Mouse (Mus musculus): ENCODE measurements around the gene Bahcc1.
A peak's percentile ranks its signal among the peaks of the same experiment; 100 is the strongest.

Bahcc1 gene

DNA sequence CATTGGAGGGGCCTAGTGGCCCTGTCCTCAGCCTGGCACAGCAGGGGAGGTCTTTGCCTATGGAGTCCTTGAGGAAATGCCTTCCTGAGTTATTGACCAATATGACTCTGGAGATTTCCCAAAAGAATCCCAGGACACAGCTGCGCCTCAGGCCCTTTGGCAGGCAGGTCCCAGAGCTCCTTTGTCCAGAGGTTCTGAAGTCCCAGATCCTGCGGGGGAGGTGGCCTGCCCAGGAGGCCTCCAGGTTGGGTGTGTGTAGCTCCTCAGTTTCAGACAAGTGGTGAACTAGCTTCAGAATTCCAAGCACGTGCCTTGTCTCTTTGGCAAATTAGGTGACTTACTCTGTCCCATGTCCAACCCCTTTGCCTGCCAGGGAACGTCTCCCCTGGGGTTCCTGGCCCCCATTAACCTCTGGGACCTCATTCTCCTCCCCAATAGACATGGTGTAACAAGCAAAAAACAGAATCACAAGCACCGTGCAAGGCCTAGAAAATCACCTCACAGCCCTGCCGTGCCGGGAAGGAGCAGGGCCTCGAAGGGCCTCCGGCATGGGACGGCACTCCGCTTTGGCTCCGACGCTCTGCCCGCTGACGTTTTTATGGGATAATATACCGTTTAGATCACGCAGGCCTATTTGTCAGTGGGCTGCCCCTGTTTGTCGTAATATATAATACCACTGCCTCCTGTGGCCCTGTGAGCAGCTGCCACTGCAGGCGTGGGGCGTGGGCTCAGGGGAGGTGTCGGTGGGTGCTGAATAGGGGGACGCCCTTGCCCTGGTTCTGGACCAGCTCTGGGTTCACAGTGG, 10.2 kb downstream of the Bahcc1 start:
- no peak for DNase-seq

DNA sequence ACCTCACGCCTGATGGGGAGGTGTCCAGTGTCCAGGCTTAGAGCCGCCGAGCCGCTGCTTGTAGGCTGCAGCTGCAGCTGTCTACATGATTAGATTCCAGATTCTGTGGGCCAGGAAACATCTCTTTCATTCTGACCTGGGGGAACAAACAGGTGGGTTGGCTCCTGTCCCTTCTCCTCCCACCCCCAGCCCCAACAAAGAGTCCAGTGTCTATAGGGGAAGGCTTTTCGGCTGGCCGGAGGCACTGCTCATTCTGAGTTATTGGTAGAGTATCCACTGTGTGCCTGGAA, 10.7 kb downstream of the Bahcc1 start:
- DNase-seq = no peak

DNA sequence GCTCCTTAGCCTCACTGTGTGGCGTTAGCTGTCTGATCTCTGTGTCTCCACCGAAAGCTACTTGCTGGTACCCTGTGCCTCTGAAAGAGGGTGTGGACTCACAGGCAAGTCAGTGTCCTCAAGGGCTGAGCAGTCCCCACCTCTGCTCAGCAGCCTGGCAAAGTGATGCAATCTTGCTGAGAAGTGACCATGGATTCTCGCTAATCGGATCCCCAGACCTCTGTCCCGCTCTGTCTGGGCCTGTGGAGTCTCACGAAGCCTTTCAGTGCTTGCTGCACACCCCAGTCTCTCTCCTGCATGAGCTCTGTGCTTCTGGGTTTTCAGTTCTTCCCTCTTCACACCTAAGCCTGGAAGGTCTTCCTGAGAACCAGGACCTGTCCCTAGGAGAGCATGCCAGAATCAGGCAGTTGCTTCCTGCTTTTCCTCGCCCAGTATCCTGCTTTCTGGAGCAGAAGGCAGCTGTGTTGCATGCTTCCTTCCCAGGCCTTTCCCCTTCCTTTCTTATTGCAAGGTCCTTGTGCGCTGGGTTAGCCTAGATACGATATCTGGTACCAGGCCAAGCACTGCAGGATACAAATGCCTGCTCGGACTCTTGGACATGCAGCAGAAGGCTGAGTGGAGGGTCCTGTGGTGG, 15.5 kb downstream of the Bahcc1 start:
- no peak for DNase-seq

DNA sequence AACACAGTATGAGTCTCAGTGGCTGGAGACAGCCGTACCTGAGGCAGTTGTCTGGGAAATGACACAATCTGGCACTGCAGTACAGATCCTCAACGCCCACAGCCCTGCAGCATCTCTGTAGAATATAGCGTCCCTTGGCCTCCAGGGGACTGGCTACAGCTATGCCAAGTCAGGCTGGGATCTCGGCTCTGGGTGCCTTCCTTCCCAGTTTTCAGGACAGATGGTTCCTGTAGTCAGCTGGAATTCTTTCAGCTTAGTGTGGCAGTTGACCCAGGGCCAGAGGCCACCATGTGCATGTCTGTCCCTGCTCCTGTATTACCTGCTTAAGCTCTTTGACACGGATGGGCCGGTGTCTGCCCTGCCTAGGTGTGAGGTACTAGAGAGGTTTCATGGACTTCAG, 16.2 kb downstream of the Bahcc1 start:
- no peak for DNase-seq

DNA sequence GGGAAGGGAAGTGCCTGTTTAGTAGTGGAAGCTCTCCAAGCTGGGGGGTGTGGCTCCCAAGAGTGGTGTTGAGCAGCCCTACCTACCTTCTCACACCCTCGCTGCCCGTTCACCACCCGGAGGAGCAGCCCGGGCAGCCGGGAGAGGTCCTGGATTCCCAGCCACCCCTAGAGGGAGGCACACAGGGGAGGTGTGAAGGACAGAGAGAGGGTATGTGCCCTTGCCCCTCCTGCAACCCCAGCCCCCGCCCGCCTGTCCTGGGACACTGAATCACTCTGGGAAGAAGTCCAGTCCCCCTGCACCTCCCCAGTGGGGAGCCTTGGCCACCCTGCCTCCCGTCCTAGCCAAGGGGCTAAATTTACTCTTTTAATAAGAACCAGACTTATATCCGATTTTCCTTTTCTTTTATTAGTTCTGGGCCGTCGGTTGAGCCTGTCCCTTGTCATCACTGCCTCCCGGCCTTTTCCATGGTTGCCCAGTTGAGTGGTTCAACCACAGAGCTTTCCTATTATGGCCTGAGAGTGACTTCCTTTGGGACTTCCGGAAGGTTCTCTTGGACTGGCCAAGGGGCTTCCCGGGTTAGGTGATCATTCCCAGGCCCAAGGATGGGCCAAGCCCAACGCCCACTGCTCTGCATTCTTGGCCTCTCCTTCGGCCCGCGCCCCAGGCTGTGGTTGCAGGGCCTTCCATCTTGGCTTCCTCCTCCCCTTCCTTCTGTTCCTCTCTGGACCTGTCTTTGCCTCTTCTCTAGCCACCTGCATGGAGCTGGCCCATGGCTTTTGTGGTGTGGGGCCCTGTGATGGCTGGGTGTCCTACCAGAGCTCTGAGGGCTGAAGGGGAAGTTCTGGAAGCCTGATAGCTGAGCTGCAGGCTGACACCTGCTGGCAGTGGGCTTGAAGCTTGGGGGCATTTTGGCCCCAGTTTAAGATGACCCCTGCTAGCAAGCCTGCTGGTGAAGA, 18.5 kb downstream of the Bahcc1 start:
- no peak for DNase-seq

DNA sequence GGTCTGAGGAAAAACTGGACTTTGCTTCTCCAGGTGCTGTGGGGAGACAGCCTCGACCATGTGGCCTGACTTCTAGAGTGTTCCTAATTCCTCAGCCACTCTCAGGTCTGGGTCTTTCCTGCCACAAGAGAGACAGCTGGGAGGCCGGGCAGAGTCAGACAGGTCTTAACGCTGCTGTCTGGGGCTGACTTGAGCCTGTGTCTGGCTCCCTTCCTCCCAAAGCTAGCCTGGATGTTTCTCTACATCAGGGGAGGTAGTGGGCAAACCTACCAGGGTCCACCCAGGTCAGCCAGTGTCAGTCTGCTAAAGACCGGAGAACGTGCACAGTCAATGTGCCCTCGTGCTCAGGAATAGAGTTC, 19.2 kb downstream of the Bahcc1 start:
- no peak for DNase-seq

DNA sequence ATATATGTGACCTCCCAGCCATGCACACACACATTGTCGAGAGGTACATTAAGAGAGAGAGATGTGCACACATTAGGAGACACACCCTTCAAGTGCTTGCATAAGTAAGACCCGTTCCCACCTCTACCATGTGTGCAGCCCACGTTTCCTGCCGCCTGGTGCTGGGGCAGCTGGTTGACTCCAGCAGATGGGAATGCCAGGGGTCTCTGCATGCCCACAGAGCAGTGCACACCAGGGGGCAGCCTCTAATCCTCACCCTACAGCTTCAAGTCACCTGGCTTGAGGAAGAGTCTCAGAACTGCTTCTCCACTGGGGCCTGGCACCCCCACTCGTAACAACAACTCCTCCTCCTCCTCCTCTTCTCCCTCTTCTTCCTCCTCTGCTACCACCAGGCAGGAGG, 19.7 kb downstream of the Bahcc1 start:
- DNase-seq = no peak

DNA sequence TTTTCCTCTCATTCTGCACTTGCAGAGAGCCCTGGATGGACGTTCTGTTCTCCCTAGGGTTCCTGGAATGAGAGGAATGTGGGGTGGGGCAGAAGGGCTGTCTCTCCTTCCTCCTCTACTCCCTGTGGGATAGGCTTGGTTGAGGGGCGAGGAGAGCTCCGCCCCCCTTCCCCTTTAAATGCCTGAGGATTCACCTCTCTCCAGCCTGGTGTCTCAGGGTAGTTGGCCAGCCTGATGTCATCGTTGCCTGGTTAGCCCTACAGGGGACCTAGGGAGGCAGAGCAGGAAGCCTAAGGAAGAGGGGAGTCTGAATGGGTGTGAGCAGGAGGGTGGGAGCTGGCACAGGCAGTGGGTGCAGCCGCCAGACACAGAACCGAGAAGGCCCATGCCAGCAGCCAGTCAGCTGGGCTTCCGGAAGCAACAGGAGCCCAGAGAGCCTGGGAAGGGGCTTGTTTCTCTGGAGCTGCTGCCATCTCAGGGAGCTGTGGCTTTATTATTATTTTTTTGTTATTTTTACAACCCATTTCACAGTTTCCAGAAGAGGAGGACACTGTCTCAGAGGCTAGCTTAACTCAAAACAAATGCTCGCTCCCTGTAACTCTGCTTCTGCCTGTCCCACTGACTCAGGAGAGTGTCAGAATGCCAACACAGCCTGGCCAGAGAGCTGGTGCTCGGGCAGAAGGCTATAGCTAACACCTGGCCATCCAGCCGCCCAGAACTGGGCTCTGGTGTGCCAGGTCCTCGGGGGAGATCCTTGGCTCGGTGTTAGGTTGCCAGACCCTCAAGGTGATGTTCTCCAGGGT, 20.3 kb downstream of the Bahcc1 start:
- DNase-seq = peak; percentile 67

DNA sequence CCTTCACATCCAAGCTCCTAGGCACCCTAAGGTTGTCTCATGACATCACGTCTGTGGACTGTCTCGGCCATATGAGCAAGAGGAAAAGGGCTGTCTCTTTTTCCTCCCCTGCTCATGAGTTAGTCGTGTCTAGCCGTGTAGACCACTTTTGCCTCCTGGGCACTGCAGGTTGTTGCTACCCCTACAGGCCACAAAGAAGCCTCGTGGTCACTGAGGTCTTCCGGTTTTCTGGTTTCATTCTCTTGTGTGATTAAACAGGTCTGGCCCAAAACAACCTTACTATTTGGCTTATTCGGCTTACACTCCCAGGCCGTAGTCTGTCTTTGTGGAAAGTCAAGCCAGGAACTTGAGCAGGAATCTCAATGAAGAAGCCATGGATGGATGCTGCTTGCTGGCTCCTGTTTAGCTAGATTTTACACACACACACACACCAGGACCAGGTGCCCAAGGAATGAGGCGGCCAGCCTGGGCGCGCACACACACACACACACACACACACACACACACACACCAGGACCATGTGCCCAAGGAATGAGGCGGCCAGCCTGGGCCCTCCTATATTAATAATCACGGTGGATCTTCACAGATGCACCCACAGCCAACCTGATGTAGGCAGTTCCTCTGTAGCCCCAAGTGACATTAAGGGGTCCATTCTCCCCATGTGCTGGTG, 21.0 kb downstream of the Bahcc1 start:
- DNase-seq = no peak

DNA sequence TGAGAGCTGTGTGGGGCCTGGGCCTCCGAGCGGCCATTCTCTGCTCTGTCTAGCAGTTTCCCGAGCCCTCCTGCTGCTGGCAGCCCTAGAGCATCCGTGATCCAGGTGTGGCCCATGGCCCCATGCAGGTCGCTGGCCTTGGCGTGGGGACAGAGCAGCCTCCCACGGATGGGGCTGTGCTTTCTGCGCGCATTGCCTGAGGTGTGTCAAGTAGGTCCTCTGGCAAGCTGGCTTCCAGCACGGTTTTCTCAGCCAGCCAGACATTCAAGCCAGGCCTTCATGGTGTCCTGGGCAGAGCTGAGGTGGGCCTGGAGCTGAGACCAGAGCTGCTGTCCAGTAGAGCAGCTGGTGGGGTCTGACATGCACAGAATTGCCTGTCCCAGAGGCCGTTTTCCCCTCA, 21.7 kb downstream of the Bahcc1 start:
- no peak for DNase-seq

DNA sequence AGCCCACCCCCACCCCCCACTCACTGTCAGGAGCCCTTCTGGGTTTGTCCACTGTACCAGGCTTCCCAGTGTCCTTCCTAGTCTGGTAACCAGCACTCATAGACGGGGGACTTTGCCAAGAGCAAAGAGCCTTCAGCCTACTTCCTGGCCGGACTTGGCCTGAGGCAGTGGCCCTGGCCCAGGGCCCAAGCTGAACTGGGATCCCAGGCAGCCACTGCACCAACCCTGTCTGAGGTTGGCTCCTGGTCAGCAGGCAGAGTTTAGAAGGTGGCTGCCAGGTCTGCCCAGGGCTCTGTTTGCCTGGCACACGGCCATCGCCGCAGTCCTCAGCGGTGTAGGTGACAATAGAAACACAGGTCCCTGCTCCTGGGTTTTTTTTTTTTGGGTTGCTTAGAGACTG, 22.3 kb downstream of the Bahcc1 start:
- DNase-seq = peak; percentile 94

DNA sequence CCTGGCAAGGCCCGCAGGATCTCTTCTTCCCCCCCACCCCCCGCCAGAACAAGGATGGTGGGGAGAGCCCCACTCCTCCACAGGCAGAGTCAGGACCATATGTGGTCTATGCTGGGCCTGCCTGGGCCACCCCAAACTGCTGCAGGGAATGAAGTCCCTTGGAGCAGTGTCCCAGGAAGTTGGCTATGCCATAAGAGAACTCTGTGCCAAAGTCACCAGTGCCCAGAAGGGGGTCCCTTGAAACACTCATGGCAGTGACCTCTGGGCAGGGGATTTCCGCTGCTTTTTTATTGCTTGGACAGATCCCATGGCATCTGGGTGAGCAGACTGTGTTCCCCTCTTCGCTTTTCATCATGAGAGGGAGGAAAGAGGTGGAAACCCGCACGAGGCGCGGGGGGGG, 22.8 kb downstream of the Bahcc1 start:
- no peak for DNase-seq

DNA sequence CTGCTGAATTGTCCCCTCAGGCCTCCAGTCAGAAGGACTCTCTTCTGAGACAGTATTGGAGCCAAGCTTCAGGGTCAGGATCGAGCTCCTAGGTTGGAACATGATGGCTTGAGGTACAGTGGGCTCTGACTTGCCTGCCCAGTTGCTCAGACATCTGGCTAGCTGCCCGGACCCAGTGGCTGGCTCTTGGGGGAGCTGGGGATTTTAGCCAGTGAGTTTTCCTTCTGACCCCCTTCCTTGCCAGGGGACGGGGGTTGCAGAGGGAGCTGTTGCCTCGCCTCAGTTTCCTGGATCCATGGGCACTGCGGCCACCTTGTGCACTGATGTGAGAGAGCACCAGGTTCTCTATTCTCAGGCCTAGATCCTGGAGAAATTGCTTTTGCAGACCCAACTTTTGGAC, 23.4 kb downstream of the Bahcc1 start:
- DNase-seq = no peak

DNA sequence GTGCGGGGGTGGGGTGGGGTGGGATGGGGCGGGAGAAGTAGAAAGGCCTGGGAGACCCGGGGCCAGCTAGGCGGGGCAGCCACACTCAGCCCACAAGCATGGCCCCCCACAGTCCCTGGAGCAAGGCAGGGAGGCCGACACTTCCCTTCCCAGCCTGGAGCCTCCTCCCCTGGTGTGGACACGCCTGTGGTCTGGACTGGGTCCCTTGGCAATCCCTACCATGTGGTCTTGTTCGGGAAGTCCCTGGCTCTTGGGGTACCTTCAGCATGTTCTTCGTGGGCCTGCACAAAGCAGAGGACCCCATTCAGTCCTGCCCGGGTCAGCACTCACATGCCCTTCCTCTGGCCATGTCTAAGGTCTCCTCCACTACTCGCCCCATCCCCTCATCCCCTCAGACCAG, 23.8 kb downstream of the Bahcc1 start:
- DNase-seq = no peak

DNA sequence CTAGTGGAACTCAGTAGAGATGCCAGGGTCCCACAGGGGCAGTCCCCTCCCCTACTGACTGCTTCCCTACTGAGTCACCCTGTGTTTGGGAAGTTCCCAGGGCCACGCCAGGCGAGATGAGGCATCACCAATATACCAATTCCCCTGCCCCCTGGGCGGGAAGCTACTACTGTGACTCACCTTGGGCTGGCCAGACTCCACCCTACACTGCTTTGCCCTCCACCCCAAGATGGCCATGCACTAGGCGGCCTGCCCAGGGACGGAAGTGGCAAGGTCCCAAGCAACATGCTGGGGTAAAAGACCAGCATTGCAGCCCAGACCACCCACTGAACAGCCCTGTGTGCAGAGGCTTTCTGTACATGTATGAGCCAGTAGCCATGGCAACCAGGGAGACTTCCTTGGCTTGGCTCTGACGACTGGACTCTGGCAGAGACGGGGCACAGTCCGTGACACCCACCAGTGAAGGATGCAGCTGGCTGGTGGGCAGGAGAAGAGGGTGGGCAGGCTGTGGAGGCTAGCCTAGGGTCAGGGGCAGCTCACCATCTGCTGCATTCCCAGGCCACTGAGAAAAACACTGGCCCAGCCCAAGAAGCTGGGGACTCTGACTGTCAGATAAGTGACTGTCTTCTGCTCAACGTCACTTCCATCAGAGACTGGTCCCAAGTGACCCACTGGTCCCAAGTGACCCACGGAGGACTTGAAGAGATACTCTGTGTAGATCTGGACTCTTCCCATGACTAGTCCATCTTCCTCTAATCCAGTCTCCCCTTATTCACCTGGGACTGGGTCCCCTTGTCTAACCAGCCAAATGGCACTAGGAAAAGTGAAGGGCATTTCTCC, 24.5 kb downstream of the Bahcc1 start:
- no peak for DNase-seq

DNA sequence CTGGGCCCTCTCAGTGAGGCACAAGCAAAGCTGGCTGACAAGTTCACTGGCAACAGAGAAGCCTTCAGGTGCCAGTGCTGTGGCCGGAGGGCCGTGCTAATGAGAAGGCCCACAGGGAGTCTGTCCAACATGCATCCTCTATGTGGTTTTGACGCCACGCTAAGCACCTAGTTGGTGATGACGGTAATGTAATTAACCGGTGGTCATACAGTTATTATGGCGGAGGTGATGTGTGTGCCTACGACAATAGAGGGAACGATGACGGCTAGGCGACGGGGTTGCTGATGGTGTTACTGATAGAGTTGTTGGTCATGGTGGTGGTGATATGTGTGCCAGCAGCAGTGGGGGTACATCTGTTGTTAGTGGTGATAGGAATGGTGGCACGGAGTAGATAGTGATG, 25.2 kb downstream of the Bahcc1 start:
- DNase-seq = no peak

DNA sequence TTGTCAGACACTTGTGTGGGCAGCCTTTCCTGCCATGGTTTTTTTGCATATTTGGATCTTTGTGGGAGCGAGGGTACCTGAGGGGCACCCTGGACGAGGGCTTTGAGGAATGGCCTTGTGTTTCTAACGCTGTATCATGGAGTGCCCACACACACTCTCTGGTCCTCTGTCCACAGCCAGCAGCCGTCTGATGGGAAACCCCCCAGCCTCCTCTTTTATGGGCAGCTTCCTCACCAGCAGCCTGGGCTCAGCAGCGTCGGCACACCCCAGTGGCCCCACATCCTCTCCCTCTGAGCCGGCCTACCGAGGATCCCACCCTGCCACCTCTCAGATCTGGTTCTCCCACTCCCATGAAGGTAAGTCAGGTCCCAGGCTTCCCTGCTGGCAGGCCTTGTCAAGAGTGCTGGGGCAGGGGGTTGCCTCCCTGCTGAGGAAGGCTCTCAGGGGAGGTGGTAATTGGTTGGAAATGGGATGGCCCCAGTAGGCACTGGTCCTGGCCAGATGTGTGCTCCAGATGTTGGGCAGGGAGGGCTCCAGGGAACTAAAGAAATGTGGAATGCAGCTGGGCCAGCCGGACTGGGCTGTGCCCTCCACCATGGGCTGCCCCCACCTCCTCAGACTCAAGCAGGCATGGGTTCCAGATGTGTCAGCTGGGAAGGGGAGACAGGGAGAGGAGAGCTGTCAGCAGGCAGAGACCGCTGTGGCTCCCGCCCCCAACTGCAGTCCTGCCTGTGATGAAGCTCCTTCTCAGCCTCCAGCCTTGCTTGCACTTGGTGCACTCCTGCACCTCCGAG, 26.3 kb downstream of the Bahcc1 start:
- DNase-seq = no peak

DNA sequence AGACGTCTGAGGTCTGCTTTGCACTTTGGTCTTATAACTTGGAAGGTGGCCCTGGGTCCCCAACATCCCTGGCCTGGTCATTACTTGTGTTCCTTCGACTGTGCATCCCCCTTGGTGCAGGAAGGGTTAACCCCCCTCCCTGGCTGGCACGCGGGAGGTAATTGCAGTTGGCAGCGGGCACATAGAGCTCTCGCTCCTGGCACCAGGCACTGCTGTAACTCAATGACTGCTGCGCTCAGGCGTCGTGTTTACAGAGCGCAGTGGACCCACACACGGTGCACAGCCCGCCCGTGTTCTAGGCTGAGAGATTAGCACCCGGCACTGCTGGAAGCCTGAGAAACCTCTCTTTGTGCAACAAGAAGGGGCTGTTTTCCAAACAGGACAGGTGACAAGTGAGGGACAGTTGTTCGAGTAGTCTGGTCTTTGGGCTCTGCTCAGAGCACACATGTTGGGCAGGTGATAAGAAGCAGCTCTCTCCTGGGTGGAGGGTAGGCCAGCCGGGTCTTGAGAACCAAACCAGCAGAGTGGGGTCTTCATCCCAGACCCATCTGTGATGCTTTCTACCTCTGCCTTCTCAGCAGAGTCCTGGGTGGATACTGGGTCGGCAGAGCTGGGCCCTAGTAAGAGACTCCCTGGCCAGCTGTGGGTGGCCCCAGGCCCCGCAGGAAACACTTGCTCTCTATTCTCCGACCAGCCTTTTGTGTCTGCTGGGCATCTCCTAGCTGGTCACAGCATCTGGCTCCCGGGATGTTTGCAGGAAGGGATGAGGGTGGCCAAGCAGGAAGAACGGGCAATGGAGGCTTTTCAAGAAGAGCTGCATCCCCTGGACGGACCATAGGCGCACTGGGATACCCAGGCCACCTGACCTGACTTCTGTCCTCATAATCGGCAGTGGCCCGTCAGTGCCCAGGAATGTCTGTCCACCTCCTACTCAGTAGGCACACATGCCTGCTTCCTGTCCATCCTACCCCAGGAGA, 27.3 kb downstream of the Bahcc1 start:
- DNase-seq = peak; percentile 87

DNA sequence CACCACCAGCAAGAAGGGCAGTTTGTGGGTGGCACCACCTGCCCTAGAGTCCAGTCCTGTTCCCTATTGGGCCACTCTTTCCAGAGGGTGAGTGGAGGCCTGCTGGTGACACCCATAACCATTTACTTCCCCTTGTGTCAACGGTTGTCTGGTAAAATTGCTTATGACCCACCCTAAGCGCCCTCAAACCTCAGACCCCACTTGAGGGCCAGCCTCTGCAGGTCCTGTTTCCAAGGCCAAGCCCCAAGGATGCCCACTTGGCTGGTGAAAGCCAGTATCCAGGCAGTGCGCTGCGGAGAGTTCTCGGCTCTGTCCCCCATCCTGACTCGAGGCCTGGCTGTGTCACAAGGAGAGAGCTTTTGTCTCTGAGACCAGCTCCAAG, 28.0 kb downstream of the Bahcc1 start:
- no peak for DNase-seq
